8 mouse cellular contexts compared by ENCODE assay signal in genomic region chr15:89499784-89500220, GRCm38 (mm10). TPM values are rescaled to one million over a fixed set of nuclear protein-coding genes. Genes with fewer than 3 reads are reported as not detected.
A peak's percentile ranks its signal among the peaks of the same experiment; 100 is the strongest.
DNase-seq lines count a peak whose midpoint lies in the region; ATAC-seq lines count a peak whose summit lies in the region.

No protein-coding gene starts in this region.

- DNase-seq in cerebellum, postnatal 36 days: peak; percentile 51 to 67
- peak; percentile 75 for DNase-seq in kidney, postnatal 14 days
- peak; percentile 79 for DNase-seq in midbrain, embryonic 10.5 days (ENCODE audit: low spot score)
- peak; percentile 73 for DNase-seq in testis, postnatal 10 days (ENCODE audit: low spot score)
- no peak for DNase-seq in ovary, adult 18-20 months (ENCODE audit: low spot score)

- H3K9me3 ChIP-seq in megakaryocyte, embryonic 14.5 days: no peaks in the 10 kb centered on the region
- H3K9me3 ChIP-seq in heart, embryonic 12.5 days (replicated peaks): no peaks in the 10 kb centered on the region
- H3K9me3 ChIP-seq in midbrain, embryonic 10.5 days (replicated peaks): no peaks in the 10 kb centered on the region

- H3K36me3 ChIP-seq in megakaryocyte, embryonic 14.5 days (replicated peaks; ENCODE audit: low read length): peaks cover 47% of the 10 kb centered on the region
- H3K36me3 ChIP-seq in heart, embryonic 12.5 days: peaks cover 18% of the 10 kb centered on the region
- peaks cover 15% of the 10 kb centered on the region for H3K36me3 ChIP-seq in midbrain, embryonic 10.5 days

- H3K27ac ChIP-seq in heart, embryonic 12.5 days (ENCODE audit: poor library complexity, severe bottlenecking): peak overlapping the region; percentile 76; the same call in 1 of the 2 replicates
- H3K27ac ChIP-seq in midbrain, embryonic 10.5 days (replicated peaks): peak overlapping the region; percentile 92

- peak overlapping the region; percentile 96 for H3K4me3 ChIP-seq in megakaryocyte, embryonic 14.5 days (replicated peaks)
- H3K4me3 ChIP-seq in heart, embryonic 12.5 days: peak overlapping the region; percentile 79
- H3K4me3 ChIP-seq in midbrain, embryonic 10.5 days: peak overlapping the region; percentile 83

- no peak for ATAC-seq in megakaryocyte, adult 5-6 weeks (ENCODE audit: poor library complexity, severe bottlenecking)
- ATAC-seq in heart, embryonic 12.5 days (ENCODE audit: insufficient number of reproducible peaks, low FRiP score): peak; percentile 72

- H3K27me3 ChIP-seq in megakaryocyte, embryonic 14.5 days (replicated peaks): no peaks in the 10 kb centered on the region
- peaks cover 60% of the 10 kb centered on the region for H3K27me3 ChIP-seq in heart, embryonic 12.5 days (replicated peaks)
- peaks cover 57% of the 10 kb centered on the region for H3K27me3 ChIP-seq in midbrain, embryonic 10.5 days (ENCODE audit: low read depth, poor library complexity, severe bottlenecking)

- H3K4me1 ChIP-seq in megakaryocyte, embryonic 14.5 days: peaks cover 70% of the 10 kb centered on the region
- H3K4me1 ChIP-seq in heart, embryonic 12.5 days (replicated peaks): peaks cover 22% of the 10 kb centered on the region
- H3K4me1 ChIP-seq in midbrain, embryonic 10.5 days: peaks cover 48% of the 10 kb centered on the region

- WGBS in heart, embryonic 12.5 days: under 1% methylated on average over 45 of the region's 60 CpGs
- WGBS in midbrain, embryonic 10.5 days: under 1% methylated on average over 49 of the region's 60 CpGs

- peak overlapping the region; percentile 78 for H3K9ac ChIP-seq in heart, embryonic 12.5 days

- H3K4me2 ChIP-seq in heart, embryonic 12.5 days: peak overlapping the region; percentile 83

RNA-seq across cellular contexts. Expression of gene Shank3, which starts 0.4 kb away (rescaled TPM):
- 37.4 and 85.0 TPM in 2 replicates for polyA plus RNA-seq in megakaryocyte, embryonic 14.5 days (2012; ENCODE audit: insufficient read depth, low replicate concordance)
- 0.09 and 0.11 TPM in 2 replicates for total RNA-seq in megakaryocyte, adult 5-6 weeks (2015)
- total RNA-seq in megakaryocyte, adult 5-6 weeks (2017): not detected in 2 replicates
- 2.9 and 3.0 TPM in 2 replicates for polyA plus RNA-seq in heart, embryonic 12.5 days (2016; fragmentation: Nextera tagmentation; extraction: Ambion mirVana)
- polyA plus RNA-seq in midbrain, embryonic 10.5 days (2016; fragmentation: Nextera tagmentation; extraction: Ambion mirVana): 2.1 and 2.6 TPM in 2 replicates

RNA-seq across cellular contexts. Expression of gene Arsa, which starts 22.6 kb away (rescaled TPM):
- 82.1 and 91.3 TPM in 2 replicates for polyA plus RNA-seq in megakaryocyte, embryonic 14.5 days (2012; ENCODE audit: insufficient read depth, low replicate concordance)
- 9.2 and 10.1 TPM in 2 replicates for total RNA-seq in megakaryocyte, adult 5-6 weeks (2015)
- 11.1 and 14.1 TPM in 2 replicates for total RNA-seq in megakaryocyte, adult 5-6 weeks (2017)
- polyA plus RNA-seq in heart, embryonic 12.5 days (2016; fragmentation: Nextera tagmentation; extraction: Ambion mirVana): 14.9 and 15.0 TPM in 2 replicates
- 13.5 and 14.0 TPM in 2 replicates for polyA plus RNA-seq in midbrain, embryonic 10.5 days (2016; fragmentation: Nextera tagmentation; extraction: Ambion mirVana)

RNA-seq across cellular contexts. Expression of gene Mapk8ip2, which starts 46.1 kb away (rescaled TPM):
- polyA plus RNA-seq in megakaryocyte, embryonic 14.5 days (2012; ENCODE audit: insufficient read depth, low replicate concordance): not detected in 2 replicates
- total RNA-seq in megakaryocyte, adult 5-6 weeks (2015): not detected in 2 replicates
- total RNA-seq in megakaryocyte, adult 5-6 weeks (2017): not detected in 2 replicates
- polyA plus RNA-seq in heart, embryonic 12.5 days (2016; fragmentation: Nextera tagmentation; extraction: Ambion mirVana): 0.36 and 0.49 TPM in 2 replicates
- polyA plus RNA-seq in midbrain, embryonic 10.5 days (2016; fragmentation: Nextera tagmentation; extraction: Ambion mirVana): 26.4 and 38.3 TPM in 2 replicates

Comparison
In these comparisons a context has a peak if more than half of its experiments do, and no peak if none do; other contexts are left out.
1. RNA of gene Mapk8ip2, which starts 46.1 kb away (polyA plus RNA-seq): 26.4 to 38.3 TPM in midbrain, embryonic 10.5 days; 0.36 to 0.49 TPM in heart, embryonic 12.5 days and not detected in megakaryocyte, embryonic 14.5 days; every median in the first group is over 10 times any median in the second.
2. Peak in every context shown above with its lines, with median percentiles within 50 percentile points of each other: H3K4me3 ChIP-seq.